Mouse (Mus musculus): ENCODE data around the gene Fam133b. TPM values are rescaled to one million over a fixed set of nuclear protein-coding genes. Genes with fewer than 3 reads are reported as not detected.

Fam133b gene
- polyA plus RNA-seq (2017; shearing (Covaris generic)): 10 to 100 TPM; 40.1 to 59.9 (median 53.6) TPM

- ATAC-seq: peak; percentile 96
Observed at GRCm38 (mm10) chr5:3543629-3544479, at the start of gene Fam133b. TSS of gene Fam133b (plus strand) at chr5:3543833.

- no peak for ATAC-seq
Observed at GRCm38 (mm10) chr5:3493968-3494367, 49.7 kb upstream of the Fam133b start.

- ATAC-seq: peak; percentile 64
Observed at GRCm38 (mm10) chr5:3494452-3495187, 49.0 kb upstream of the Fam133b start.

GRCm38 (mm10) chr5:3497505-3497925 lies 46.1 kb upstream of the Fam133b start:
- peak; percentile 47 for ATAC-seq

GRCm38 (mm10) chr5:3500298-3500697 lies 43.3 kb upstream of the Fam133b start:
- no peak for ATAC-seq

GRCm38 (mm10) chr5:3500957-3501563 lies 42.6 kb upstream of the Fam133b start:
- ATAC-seq: no peak

GRCm38 (mm10) chr5:3501564-3502001 lies 42.0 kb upstream of the Fam133b start:
- ATAC-seq: peak; percentile 60

- peak; percentile 35 for ATAC-seq
Observed at GRCm38 (mm10) chr5:3502610-3503350, 40.9 kb upstream of the Fam133b start.

- ATAC-seq: no peak
Observed at GRCm38 (mm10) chr5:3503373-3503772, 40.3 kb upstream of the Fam133b start.

- ATAC-seq: no peak
Observed at GRCm38 (mm10) chr5:3503836-3504323, 39.8 kb upstream of the Fam133b start.

- ATAC-seq: no peak
Observed at GRCm38 (mm10) chr5:3504453-3504852, 39.2 kb upstream of the Fam133b start.

- ATAC-seq: no peak
Observed at GRCm38 (mm10) chr5:3505553-3505952, 38.1 kb upstream of the Fam133b start.

GRCm38 (mm10) chr5:3508480-3509381 lies 34.9 kb upstream of the Fam133b start:
- peak; percentile 64 for ATAC-seq

GRCm38 (mm10) chr5:3509503-3509902 lies 34.1 kb upstream of the Fam133b start:
- ATAC-seq: peak; percentile 41

GRCm38 (mm10) chr5:3511097-3511795 lies 32.4 kb upstream of the Fam133b start:
- ATAC-seq: no peak

- ATAC-seq: peak; percentile 30
Observed at GRCm38 (mm10) chr5:3512584-3512983, 31.0 kb upstream of the Fam133b start.

GRCm38 (mm10) chr5:3514901-3515311 lies 28.7 kb upstream of the Fam133b start:
- no peak for ATAC-seq

- no peak for ATAC-seq
Observed at GRCm38 (mm10) chr5:3515477-3515876, 28.2 kb upstream of the Fam133b start.

GRCm38 (mm10) chr5:3516481-3517075 lies 27.1 kb upstream of the Fam133b start:
- ATAC-seq: peak; percentile 88
